Mouse (Mus musculus) neural tube, embryonic 10.5 days (tissue): ENCODE data around the gene Olfr1532-ps1.
"Not testable (repeated sequence)": the region's sequence is repeated elsewhere in the genome, so short reads cannot be mapped to it uniquely, and the experiment has no call there.

Experiments used
- DNase-seq: peaks from one replicate; pipeline ENCODE4 v3.0.0-alpha.2; 2017; ENCODE audit warnings: low spot score; ENCODE audit errors: extremely low spot score

The Olfr1532-ps1 gene

GRCm38 (mm10) chr7:106907676-106908075 is at the start of gene Olfr1532-ps1:
Gene Olfr1532-ps1 (plus strand): TSS chr7:106908001.
- DNase-seq = no peak

- DNase-seq = no peak
Observed at GRCm38 (mm10) chr7:106862885-106863284, 44.9 kb upstream of the Olfr1532-ps1 start, which contains the start of gene Olfr704. Gene Olfr704 (plus strand): TSS chr7:106863185.

DNA sequence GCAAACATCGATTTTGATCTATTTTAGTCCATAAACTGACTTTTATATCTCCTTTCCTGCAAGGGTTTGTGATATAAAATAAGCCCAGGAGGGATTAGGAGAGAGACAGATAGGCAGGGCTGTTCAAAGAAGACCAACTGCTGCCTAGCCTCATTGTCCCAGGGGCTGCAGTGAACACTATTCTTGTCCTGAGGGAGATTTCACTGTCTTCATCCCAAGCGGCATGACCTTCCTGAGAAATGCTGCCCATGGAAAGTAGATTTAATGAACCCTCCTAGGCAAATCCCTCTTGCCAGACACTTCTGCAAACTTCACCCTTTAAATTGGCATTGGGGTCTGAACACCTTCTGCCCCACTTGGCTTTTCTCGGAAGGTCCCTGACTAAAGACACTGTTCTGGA is 31.0 kb upstream of the Olfr1532-ps1 start, which contains the start of gene Olfr705:
Gene Olfr705 (minus strand): TSS at position 101 of the 400 bp plus-strand sequence.
- no peak for DNase-seq

DNA sequence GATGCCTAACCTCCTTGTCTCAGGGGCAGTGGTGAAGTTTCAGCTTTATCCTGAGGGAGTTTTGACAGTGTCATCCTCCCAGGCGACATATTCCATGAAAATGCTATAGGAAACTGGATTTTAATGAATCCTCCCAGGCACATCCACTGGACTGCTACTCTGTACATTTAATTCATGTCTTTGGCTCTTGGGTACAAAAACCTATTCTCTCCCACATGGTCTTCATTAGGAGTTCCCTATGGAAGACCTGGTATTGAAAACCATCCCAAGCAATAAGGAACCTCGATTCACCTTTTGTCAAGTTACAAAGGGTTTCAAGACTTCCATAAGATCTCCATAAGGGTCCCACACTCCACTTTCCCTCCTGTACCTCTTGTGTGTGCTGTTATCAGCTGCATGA is 19.7 kb upstream of the Olfr1532-ps1 start, which contains the start of gene Olfr706:
Gene Olfr706 (minus strand): TSS at position 101 of the 400 bp plus-strand sequence.
- DNase-seq = no peak

- not testable (repeated sequence) for DNase-seq
Observed at GRCm38 (mm10) chr7:106901141-106901540, 6.7 kb upstream of the Olfr1532-ps1 start, which contains the start of gene Olfr707. Gene Olfr707 (minus strand): TSS chr7:106901241.

DNA sequence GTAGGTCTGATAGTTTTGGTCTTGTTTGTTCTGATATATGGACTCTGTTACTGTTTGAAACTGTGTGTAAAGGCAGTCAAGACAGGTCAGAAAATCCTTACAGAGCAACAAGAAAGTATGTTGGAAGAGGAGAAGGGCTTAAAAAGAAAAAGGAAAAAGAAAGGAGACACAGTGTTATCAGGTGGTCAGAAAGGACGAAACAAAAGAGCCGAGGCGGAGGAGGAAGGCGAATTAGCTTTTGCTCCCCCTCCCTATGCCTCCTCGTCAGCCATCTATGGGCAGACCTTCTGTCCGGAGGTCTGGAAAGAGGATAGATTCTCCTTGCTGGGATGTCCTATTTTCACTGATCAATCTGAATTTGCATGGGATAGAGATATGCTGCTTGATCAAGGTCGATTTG is 13.2 kb downstream of the Olfr1532-ps1 start:
- DNase-seq = not testable (repeated sequence)

- DNase-seq = no peak
Observed at GRCm38 (mm10) chr7:106932119-106932518, 24.3 kb downstream of the Olfr1532-ps1 start, which contains the start of gene Olfr709-ps1. Gene Olfr709-ps1 (minus strand): TSS chr7:106932219.

DNA sequence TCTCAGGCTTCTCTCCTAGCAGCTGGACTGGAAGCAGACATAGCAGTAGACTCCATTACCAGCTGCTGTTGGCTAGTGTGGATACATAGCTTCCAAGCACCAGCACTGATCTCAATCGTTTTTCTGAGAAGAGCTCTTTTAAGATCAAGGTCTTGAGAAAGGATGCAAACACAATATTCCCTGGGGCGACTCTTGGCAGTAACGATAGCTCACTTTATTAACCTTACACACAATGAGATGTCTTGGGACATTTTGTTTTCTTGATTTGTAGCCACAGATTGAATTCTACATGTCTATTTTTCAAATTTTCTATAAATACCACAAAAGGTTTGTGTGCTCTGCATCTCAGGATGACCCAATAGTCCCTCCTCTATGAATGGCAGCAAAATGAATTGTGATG is 40.4 kb downstream of the Olfr1532-ps1 start, which contains the start of gene Olfr710:
Gene Olfr710 (minus strand): TSS at position 101 of the 400 bp plus-strand sequence.
- DNase-seq = no peak

GRCm38 (mm10) chr7:106963837-106964236 is 56.0 kb downstream of the Olfr1532-ps1 start, which contains the start of gene Olfr6:
Gene Olfr6 (minus strand): TSS chr7:106963937.
- DNase-seq = no peak
